Mouse (Mus musculus): ENCODE results near the gene Etfrf1. TPM values are rescaled to one million over a fixed set of nuclear protein-coding genes. Genes with fewer than 3 reads are reported as not detected.

Etfrf1 gene
- polyA plus RNA-seq, 1 experiment from 2014 or later: 39.1 TPM

DNA sequence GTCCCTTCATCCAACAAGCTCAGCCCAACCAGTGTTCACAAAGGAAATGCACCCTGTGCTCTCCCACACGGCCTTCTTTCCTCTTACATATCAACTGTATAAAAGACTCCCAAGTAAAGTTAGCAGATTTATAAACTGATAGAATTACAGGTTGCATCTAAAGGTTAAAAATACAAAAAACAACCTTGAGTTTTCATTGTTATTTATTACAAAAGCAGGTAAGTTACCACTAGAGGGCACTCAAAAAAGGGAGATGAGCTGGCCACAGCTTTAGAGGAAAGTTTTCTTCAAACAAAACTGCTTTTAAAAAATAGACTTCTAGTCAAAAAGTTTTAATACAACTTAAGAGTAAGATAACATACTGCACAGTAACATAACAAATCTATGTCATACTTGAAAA is 31.6 kb downstream of the Etfrf1 start:
- Histone ChIP-seq H3K4me1 (ENCODE audit: control insufficient read depth, insufficient read depth, low read length) (no peaks in the 10 kb centered on the region), H3K27me3 (ENCODE audit: control insufficient read depth, insufficient read depth, low read length) (no peaks in the 10 kb centered on the region), H3K9ac (ENCODE audit: low read length) (no peak overlapping the region), H3K4me2 (ENCODE audit: low read depth, low read length) (no peak overlapping the region), H3K27ac (ENCODE audit: low read length) (no peak overlapping the region), H3K4me3 (replicated peaks; ENCODE audit: low read length) (no peak overlapping the region), H3K36me3 (ENCODE audit: control insufficient read depth, insufficient read depth, low read length) (no peaks in the 10 kb centered on the region), H3K9me3 (replicated peaks; ENCODE audit: control insufficient read depth, low read length) (no peaks in the 10 kb centered on the region)
- 30% methylated on average over 1 of the region's 1 CpGs for WGBS
- no peak for ATAC-seq (ENCODE audit: insufficient read depth, low FRiP score)

DNA sequence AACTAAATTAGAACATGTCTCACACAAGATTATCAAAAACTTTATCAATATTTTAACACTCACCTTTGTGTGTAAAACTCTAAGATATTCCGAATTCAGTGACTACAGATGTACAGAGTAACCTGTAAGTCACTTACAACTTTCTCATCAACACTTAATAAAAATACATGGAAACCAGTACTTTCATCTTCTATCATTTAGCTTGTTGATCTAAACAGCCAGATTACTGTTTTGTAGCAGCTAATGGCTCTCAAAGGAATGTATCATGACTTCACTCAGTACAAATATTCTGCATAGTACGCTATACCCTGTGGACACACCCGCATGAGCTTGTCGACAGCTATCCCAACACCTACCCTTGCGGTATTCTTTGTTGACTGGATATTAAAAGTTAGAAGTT is 35.9 kb downstream of the Etfrf1 start:
- Histone ChIP-seq H3K4me1 (ENCODE audit: control insufficient read depth, insufficient read depth, low read length) (peaks cover 11% of the 10 kb centered on the region), H3K27ac (ENCODE audit: low read length) (no peak overlapping the region), H3K9ac (ENCODE audit: low read length) (no peak overlapping the region), H3K4me3 (replicated peaks; ENCODE audit: low read length) (no peak overlapping the region), H3K36me3 (ENCODE audit: control insufficient read depth, insufficient read depth, low read length) (no peaks in the 10 kb centered on the region), H3K27me3 (ENCODE audit: control insufficient read depth, insufficient read depth, low read length) (no peaks in the 10 kb centered on the region), H3K9me3 (replicated peaks; ENCODE audit: control insufficient read depth, low read length) (no peaks in the 10 kb centered on the region), H3K4me2 (ENCODE audit: low read depth, low read length) (no peak overlapping the region)
- WGBS: 81% methylated on average over 5 of the region's 5 CpGs
- ATAC-seq (ENCODE audit: insufficient read depth, low FRiP score): no peak

- 0 out of 2 replicates have a peak overlapping the region, but pooled peaks have one; percentile 32 for H3K9ac ChIP-seq (ENCODE audit: low read length)
- no peaks in the 10 kb centered on the region for H3K9me3 ChIP-seq (replicated peaks; ENCODE audit: control insufficient read depth, low read length)
- no peak overlapping the region for H3K27ac ChIP-seq (ENCODE audit: low read length)
- no peak for ATAC-seq (ENCODE audit: insufficient read depth, low FRiP score)
- H3K36me3 ChIP-seq (ENCODE audit: control insufficient read depth, insufficient read depth, low read length): no peaks in the 10 kb centered on the region
- no peak overlapping the region for H3K4me3 ChIP-seq (replicated peaks; ENCODE audit: low read length)
- peaks cover 11% of the 10 kb centered on the region for H3K4me1 ChIP-seq (ENCODE audit: control insufficient read depth, insufficient read depth, low read length)
- 64% methylated on average over 3 of the region's 3 CpGs for WGBS
- no peaks in the 10 kb centered on the region for H3K27me3 ChIP-seq (ENCODE audit: control insufficient read depth, insufficient read depth, low read length)
- H3K4me2 ChIP-seq (ENCODE audit: low read depth, low read length): peak overlapping the region; percentile 22
Measured at GRCm38 (mm10) chr6:145247886-145248285, 37.0 kb downstream of the Etfrf1 start.

GRCm38 (mm10) chr6:145249291-145250184 is 38.6 kb downstream of the Etfrf1 start:
- Histone ChIP-seq H3K9me3 (replicated peaks; ENCODE audit: control insufficient read depth, low read length) (no peaks in the 10 kb centered on the region), H3K4me1 (ENCODE audit: control insufficient read depth, insufficient read depth, low read length) (peaks cover 11% of the 10 kb centered on the region), H3K27me3 (ENCODE audit: control insufficient read depth, insufficient read depth, low read length) (no peaks in the 10 kb centered on the region), H3K36me3 (ENCODE audit: control insufficient read depth, insufficient read depth, low read length) (no peaks in the 10 kb centered on the region), H3K9ac (ENCODE audit: low read length) (peak overlapping the region; percentile 97), H3K27ac (ENCODE audit: low read length) (peak overlapping the region; percentile 85), H3K4me3 (replicated peaks; ENCODE audit: low read length) (peak overlapping the region; percentile 88), H3K4me2 (ENCODE audit: low read depth, low read length) (peak overlapping the region; percentile 85)
- peak; percentile 58 for ATAC-seq (ENCODE audit: insufficient read depth, low FRiP score)
- under 1% methylated on average over 110 of the region's 124 CpGs for WGBS

DNA sequence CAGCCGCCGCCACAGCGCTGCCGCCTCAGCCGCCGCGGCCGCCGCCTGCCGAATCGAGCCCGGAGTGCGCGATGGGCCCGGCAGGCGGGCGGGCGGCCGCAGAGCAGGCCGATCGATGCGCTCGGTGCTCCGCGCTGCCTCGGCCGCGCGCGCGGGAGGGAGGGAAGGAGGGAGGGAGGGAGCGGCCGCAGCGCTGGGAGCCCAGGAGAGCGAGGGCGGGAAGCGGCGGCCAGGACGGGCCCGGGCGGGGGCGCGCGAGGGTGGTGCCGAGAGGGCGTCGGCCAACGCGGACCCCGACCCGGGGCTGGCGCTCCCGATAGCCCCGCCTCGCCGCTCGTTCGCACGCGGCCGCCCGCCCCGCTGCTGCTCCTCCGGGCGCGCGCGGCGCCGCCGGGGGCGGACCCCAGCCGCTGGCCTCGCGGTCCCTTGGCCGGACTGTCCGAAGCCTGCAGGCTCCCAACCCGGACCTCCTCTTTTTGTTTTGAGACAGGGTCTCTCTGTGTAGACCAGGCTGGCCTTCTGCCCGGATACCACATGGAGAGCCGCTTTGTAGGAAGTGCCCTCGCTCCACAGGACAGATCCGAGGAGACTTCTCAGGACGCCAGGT is 39.4 kb downstream of the Etfrf1 start, which contains the start of gene Kras:
Gene Kras (minus strand): TSS at position 55 of the 607 bp plus-strand sequence.
- Histone ChIP-seq H3K9ac (ENCODE audit: low read length) (peak within 1 kb of the TSS; percentile 97), H3K4me2 (ENCODE audit: low read depth, low read length) (peak within 1 kb of the TSS; percentile 85), H3K36me3 (ENCODE audit: control insufficient read depth, insufficient read depth, low read length) (no peaks in the 10 kb centered on the region), H3K9me3 (replicated peaks; ENCODE audit: control insufficient read depth, low read length) (no peaks in the 10 kb centered on the region), H3K27me3 (ENCODE audit: control insufficient read depth, insufficient read depth, low read length) (no peaks in the 10 kb centered on the region), H3K4me3 (replicated peaks; ENCODE audit: low read length) (peak within 1 kb of the TSS; percentile 88), H3K4me1 (ENCODE audit: control insufficient read depth, insufficient read depth, low read length) (peaks cover 11% of the 10 kb centered on the region), H3K27ac (ENCODE audit: low read length) (peak within 1 kb of the TSS; percentile 85)
- ATAC-seq (ENCODE audit: insufficient read depth, low FRiP score): peak; percentile 96
- under 1% methylated on average over 43 of the region's 83 CpGs for WGBS

DNA sequence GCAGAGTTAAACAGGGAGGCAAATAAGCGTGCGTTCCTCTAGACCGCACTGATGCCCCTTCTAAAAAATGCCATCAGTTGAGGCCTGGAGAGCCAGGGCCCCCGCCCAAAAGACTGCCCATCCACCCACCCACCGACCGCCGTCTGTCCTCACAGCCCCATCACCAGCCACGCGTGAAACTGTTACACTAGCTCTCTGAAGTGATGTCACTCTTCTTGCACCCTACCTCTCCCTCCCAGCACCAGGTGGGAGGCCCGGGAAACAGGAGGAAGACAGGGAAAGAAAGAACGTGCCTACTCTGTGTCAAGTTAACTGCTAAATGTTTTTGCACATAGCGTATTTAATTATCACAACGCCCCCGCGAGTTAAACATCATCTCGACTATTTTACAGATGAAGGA is 39.9 kb downstream of the Etfrf1 start:
- peak overlapping the region; percentile 97 for H3K9ac ChIP-seq (ENCODE audit: low read length)
- no peaks in the 10 kb centered on the region for H3K9me3 ChIP-seq (replicated peaks; ENCODE audit: control insufficient read depth, low read length)
- H3K27me3 ChIP-seq (ENCODE audit: control insufficient read depth, insufficient read depth, low read length): no peaks in the 10 kb centered on the region
- peak overlapping the region; percentile 72 for H3K27ac ChIP-seq (ENCODE audit: low read length)
- H3K36me3 ChIP-seq (ENCODE audit: control insufficient read depth, insufficient read depth, low read length): no peaks in the 10 kb centered on the region
- H3K4me3 ChIP-seq (replicated peaks; ENCODE audit: low read length): peak overlapping the region; percentile 88
- no peak for ATAC-seq (ENCODE audit: insufficient read depth, low FRiP score)
- WGBS: 10% methylated on average over 16 of the region's 16 CpGs
- H3K4me1 ChIP-seq (ENCODE audit: control insufficient read depth, insufficient read depth, low read length): peaks cover 11% of the 10 kb centered on the region
- peak overlapping the region; percentile 79 for H3K4me2 ChIP-seq (ENCODE audit: low read depth, low read length)

- Histone ChIP-seq H3K4me2 (ENCODE audit: low read depth, low read length) (no peak overlapping the region; the same call in 1 of the 2 replicates), H3K4me3 (replicated peaks; ENCODE audit: low read length) (no peak overlapping the region), H3K27ac (ENCODE audit: low read length) (peak overlapping the region; percentile 86), H3K4me1 (ENCODE audit: control insufficient read depth, insufficient read depth, low read length) (0 out of 2 replicates have a peak, but pooled peaks cover 4% of the 10 kb centered on the region), H3K27me3 (ENCODE audit: control insufficient read depth, insufficient read depth, low read length) (no peaks in the 10 kb centered on the region), H3K9me3 (replicated peaks; ENCODE audit: control insufficient read depth, low read length) (no peaks in the 10 kb centered on the region), H3K9ac (ENCODE audit: low read length) (no peak overlapping the region), H3K36me3 (ENCODE audit: control insufficient read depth, insufficient read depth, low read length) (no peaks in the 10 kb centered on the region)
- WGBS: 59% methylated on average over 13 of the region's 13 CpGs
- ATAC-seq (ENCODE audit: insufficient read depth, low FRiP score): peak; percentile 90
Measured at GRCm38 (mm10) chr6:145255952-145256700, 45.2 kb downstream of the Etfrf1 start.

GRCm38 (mm10) chr6:145256701-145257073 is 45.8 kb downstream of the Etfrf1 start:
- peak; percentile 2; the same call in 1 of the 2 replicates for ATAC-seq (ENCODE audit: insufficient read depth, low FRiP score)
- H3K9ac ChIP-seq (ENCODE audit: low read length): no peak overlapping the region
- no peak overlapping the region for H3K4me3 ChIP-seq (replicated peaks; ENCODE audit: low read length)
- H3K4me2 ChIP-seq (ENCODE audit: low read depth, low read length): no peak overlapping the region; the same call in 1 of the 2 replicates
- H3K9me3 ChIP-seq (replicated peaks; ENCODE audit: control insufficient read depth, low read length): no peaks in the 10 kb centered on the region
- H3K27ac ChIP-seq (ENCODE audit: low read length): peak overlapping the region; percentile 86
- WGBS: 19% methylated on average over 2 of the region's 2 CpGs
- 0 out of 2 replicates have a peak, but pooled peaks cover 4% of the 10 kb centered on the region for H3K4me1 ChIP-seq (ENCODE audit: control insufficient read depth, insufficient read depth, low read length)
- H3K27me3 ChIP-seq (ENCODE audit: control insufficient read depth, insufficient read depth, low read length): no peaks in the 10 kb centered on the region
- H3K36me3 ChIP-seq (ENCODE audit: control insufficient read depth, insufficient read depth, low read length): no peaks in the 10 kb centered on the region
